Mouse (Mus musculus) cerebellum, postnatal 36 days (tissue): ENCODE measurements around the gene Olfr101.

Source experiments
- DNase-seq, 2 experiments: peaks; one replicate each; pipeline ENCODE4 v3.0.0; 2021 to 2022; ENCODE audit warnings: mixed read lengths in 2 of 2

Olfr101 gene

GRCm38 (mm10) chr17:37304213-37304612 lies at the start of gene Olfr101:
Gene Olfr101, minus strand, starts transcription at chr17:37304313.
- DNase-seq: no peak

- no peak for DNase-seq
Observed at GRCm38 (mm10) chr17:37339598-37339997, 35.5 kb upstream of the Olfr101 start, which contains the start of gene Olfr103. Gene Olfr103, minus strand, starts transcription at chr17:37339698.

DNA sequence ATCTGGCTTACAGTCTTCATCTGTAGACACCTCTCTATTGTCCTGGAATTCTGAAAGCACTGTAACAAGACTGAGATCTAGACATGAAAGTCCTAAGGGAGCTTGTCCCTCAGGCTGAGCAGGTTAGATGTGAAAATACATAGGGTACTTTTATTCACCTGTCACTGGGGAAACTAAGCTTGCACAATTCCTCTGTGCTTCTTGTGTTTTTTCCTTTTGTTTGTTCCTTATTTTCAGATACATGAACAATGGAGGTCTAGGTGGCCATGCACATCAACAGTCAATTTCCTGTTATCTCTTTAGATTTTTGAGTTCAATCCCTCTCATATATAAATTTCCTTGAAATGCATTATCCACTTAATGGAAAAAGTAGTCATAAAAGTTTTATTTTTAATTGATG lies 12.8 kb upstream of the Olfr101 start, which contains the start of gene Olfr102:
Olfr102 (minus strand) TSS at position 101 of the 400 bp plus-strand sequence.
- DNase-seq: no peak

DNA sequence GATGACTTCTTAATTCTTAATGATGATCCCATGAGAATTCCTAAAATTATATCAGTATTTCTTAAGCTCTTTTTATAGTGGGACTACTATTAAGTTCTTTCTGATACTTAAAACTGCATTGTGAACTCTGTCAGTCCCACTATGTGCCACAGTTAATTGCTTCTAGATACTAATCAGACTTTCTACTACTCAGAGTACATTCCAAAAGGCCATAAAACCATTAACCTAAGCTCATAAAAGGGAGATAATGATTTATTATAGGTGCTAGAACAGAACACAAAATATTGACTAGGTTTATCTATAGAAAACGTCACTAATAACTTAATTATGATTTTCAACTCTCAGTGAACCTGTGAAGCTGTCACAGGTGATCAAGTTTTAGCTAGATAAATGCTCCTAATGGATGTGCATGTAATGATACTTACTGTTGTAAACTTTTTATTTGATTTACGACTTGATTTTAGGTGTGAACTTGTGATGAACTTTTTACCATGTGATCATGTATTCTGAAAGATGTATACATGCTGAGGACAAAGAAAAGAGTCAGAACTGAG lies 6.1 kb upstream of the Olfr101 start:
- no peak for DNase-seq

DNA sequence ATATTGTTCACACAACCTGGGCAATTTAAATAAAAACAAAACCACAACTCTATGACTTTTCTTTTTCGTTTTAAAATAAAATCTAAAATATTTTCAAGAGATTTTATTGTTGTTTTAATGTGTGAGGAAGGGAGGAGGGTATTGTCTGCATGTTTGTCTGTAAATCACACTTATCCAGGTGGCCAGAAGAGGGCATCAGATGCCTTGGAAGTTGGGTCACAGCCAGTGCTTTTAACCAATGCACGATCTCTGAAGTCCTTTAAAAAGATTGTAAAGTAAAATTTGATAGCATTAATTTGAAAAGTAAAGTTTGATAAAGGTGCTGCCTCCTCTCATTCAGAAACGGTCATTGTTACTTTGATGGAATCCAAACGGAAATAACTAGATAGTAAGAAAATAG lies 4.4 kb upstream of the Olfr101 start:
- no peak for DNase-seq

GRCm38 (mm10) chr17:37283360-37283759 lies 20.8 kb downstream of the Olfr101 start, which contains the start of gene Olfr99:
Gene Olfr99, minus strand, starts transcription at chr17:37283460.
- DNase-seq: no peak

DNA sequence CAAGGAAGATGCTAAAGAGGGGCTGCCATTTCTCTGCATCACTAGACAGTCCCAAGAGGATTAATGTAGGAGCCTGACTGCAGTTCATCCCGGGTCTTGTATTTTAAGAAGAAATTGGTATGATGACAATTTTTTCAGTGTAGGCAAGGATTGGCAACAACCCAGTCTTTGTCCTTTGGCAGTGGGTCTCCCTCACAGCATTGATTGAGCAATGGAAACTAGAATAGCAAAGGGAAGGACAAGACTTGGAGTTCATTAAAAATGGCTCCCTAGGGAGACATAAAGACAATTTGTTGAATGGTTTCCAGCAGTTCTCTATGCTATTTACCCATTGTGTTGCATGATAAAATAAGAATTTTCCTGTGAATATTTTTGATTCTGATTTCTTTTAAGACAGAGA lies 23.8 kb downstream of the Olfr101 start:
- no peak for DNase-seq

DNA sequence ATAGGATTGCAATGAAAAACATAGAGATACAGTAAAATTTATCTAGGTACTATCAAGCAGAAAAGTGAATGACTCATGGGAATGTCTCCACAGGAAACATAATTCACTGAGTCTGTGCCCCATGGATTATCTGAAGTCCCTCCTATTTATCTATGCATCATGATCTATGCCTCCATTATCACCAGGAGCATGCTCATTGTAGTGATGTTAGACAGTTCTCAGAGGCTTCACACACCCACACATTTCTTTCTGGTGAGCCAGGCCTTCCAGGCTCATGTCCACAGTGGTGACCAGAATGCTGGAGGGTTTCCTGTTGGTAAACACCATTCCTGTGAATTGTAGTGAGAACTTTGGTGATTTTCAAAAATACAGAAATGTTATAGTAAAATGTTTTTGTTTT lies 27.5 kb downstream of the Olfr101 start:
- no peak for DNase-seq

DNA sequence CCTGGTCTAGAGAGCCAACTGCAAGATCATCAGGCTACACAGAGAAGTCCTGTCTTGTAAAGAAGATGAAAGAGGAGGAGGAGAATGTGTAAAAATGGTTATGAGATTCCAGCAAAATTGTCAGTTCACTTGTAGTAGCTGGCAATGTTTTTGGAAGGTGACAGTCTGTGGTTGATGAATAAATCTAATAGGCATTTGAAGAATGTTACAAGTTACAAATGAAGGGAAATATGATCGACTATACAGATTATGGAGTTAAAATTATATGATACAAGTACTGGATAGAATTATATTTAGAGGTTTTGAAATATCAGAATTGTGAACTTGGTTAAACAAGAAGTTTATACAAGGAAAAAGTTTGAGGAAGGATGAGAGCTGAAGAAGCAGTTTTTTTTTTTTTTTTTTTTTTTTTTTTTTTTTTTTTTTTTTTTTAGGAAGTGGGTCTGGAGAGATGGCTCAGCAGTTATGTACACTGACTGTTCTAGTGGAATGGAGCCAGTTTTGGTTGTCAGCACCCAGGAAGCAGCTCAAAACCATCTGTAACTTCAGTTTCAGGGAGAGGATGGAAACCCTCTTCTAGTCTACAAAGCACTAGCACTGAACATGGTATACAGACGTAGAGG lies 28.4 kb downstream of the Olfr101 start:
- DNase-seq: no peak

DNA sequence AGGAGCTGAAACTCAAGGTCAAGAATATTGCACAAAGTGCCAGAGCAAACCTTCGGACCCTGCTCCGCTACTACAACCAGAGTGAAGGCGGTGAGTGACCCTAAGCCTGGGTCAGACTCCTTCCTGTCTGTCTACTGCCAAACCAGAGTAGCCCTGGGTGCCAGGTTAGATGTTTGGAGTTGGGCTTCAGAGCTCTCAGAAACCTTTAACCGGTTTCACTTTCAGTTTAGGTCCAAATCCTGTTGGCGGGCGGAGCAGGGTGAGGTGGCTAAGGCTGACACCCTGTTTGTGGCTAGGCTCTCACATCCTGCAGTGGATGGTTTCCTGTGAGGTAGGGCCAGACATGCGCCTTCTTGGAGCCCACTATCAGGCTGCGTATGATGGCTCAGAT lies 33.4 kb downstream of the Olfr101 start:
- DNase-seq: peak in 1 of 2 experiments; percentile 3

DNA sequence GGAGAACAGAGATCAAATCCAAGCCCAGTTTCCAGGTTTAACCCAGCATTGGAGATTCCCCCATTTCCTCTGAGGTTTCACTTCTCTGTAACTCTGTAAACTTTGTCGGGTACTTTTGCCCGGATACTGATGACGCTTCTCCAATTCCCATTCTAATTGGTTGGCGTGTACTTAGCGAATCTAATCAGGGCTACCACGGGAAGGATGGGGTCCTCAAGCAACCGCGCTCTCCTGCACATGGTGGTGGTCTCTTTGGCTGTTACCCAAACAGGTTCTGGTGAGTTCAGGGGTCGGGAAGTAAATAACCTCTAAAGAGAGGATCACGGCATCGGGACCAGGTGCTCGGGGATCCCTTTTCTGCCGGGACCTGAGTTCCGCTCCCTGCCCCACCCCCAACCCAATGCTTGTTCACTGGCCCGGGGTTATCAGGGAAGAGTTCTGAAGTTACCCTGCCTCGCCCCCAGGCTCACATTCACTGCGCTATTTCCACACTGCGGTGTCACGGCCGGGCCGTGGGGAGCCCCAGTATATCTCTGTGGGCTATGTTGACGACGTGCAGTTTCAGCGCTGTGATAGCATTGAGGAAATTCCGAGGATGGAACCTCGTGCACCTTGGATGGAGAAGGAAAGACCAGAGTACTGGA lies 33.9 kb downstream of the Olfr101 start, which contains the start of gene H2-M3:
H2-M3 (plus strand) TSS at position 163 of the 644 bp plus-strand sequence.
- peak; percentile 71 to 82 for DNase-seq

GRCm38 (mm10) chr17:37263626-37264025 lies 40.5 kb downstream of the Olfr101 start, which contains the start of gene Olfr98:
Gene Olfr98, minus strand, starts transcription at chr17:37263749.
- DNase-seq: no peak

DNA sequence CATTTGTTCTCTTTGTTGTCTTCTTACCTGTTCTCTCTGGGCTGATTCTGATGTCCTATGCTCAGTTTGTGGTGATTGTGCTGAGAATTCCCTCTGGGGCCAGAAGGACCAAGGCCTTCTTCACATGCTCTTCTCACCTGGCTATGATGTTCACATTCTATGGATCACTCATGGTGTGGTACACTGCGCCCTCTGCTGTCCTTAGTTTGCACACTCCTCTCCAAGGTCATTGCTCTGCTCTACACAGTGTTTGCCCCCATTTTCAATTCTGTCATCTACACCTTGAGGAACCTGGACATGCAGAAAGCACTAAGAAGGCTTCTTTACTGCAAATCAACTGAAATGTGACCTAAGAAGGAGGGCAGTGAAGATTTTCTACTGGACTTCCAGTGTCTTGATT lies 53.6 kb downstream of the Olfr101 start:
- DNase-seq: peak in 1 of 2 experiments; percentile 3

DNA sequence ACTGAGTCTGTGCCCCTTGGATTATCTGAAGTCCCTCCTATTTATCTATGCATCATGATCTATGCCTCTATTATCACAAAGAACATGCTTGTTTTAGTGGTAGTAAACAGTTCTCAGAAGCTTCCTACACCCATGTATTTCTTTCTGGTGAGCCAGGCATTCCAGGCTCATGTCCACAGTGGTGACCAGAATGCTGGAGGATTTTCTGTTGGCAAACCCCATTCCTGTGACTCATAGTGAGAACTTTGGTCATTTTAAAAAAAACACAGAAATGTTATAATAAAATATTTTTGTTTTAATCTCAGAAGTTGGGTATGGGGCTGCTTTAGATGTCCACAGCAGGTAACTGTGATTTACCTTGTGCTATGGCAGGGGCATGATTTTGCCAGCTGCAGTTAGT lies 54.7 kb downstream of the Olfr101 start:
- no peak for DNase-seq
